Mouse (Mus musculus) heart, adult 10 weeks (tissue): ENCODE measurements around the gene Herpud1. TPM values are rescaled to one million over a fixed set of nuclear protein-coding genes. Genes with fewer than 3 reads are reported as not detected.

ENCODE experiments used
- polyA plus RNA-seq: library from polyadenylated mRNA; stranded (reverse); fragments of 350-450 nt; fragmentation: Illumina TruSeq; extraction: RNeasy Lipid Tissue Mini Kit (QIAGEN cat#74804); gene quantifications from one replicate; pipeline ENCODE4 v1.2.3, GENCODE M21; 2014; ENCODE audit warnings: low read depth, low replicate concordance

Gene Herpud1
- 213 TPM for polyA plus RNA-seq

DNA sequence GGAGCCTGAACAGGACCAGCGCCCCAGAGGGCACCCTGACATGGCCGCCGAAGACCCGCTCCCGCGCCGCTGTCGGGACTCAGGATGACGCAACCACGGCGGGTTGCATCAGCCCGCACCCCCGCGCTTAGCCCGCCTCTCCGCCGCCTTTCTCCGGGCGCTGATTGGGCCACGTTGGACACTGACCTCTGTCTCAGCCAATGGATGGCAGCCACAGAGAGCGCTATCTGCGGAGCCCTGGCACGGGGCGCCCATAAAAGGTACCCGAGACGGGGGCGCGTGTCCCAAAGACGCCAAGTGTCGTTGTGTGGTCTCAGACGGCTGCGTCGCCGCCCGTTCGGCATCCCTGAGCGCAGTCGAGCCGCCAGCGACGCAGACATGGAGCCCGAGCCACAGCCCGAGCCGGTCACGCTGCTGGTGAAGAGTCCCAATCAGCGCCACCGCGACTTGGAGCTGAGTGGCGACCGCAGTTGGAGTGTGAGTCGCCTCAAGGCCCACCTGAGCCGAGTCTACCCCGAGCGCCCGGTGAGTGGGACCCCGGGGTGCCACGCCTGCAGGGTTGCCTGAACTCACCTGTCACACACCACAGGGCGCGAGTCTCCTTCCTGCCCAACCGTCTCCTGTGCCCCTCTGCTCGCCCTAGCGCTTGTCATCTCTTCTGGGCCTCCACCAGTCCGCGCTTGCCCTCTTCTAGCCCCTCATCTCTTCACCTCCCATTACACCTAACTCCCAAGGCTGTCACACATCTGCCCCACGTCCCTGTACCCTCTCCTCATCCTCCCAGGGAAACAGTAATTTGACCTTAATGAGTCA is at the start of gene Herpud1:
Gene Herpud1, plus strand, starts transcription at position 225 of the 813 bp plus-strand sequence.

DNA sequence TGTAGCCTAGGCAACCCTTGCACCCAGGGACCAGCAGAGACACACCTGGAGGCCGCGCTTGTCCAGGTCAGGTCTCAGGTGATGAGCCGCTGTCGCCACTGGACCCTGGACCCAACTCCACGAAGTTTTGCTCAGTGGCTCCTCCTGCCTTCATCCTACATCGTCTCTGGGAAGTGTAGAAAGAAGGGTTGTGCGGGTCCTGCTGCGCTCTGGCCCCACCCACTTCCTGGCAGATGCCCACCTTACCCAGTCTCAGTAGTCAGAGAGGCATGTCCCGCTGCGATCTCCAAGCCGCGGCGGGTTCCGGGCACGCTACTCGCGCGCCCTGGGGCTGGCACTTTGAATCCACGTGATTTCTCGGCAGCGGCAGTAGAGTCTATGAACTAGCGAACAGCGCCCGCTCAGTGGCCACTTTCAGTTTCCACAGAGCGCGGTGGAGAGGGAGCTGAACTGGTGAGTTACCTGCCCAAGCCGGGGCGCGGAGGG is 47.8 kb downstream of the Herpud1 start, which contains the start of gene Nlrc5:
Gene Nlrc5, plus strand, starts transcription at position 376 of the 486 bp plus-strand sequence.

Other genes with a start within 250 kb of the Herpud1 start
- gene Mt4, start 249.2 kb upstream of the Herpud1 start, polyA plus RNA-seq = not detected
- 8.0 TPM for gene Mt3, start 233.8 kb upstream of the Herpud1 start, polyA plus RNA-seq
- gene Mt2, start 213.8 kb upstream of the Herpud1 start, polyA plus RNA-seq = 100 TPM
- gene Mt1, start 207.4 kb upstream of the Herpud1 start, polyA plus RNA-seq = 405 TPM
- gene Nup93, start 171.9 kb upstream of the Herpud1 start, polyA plus RNA-seq = 17.2 TPM
- 1.7 TPM for gene Slc12a3, start 57.2 kb upstream of the Herpud1 start, polyA plus RNA-seq
- 3.1 TPM for gene Nlrc5, start 47.9 kb downstream of the Herpud1 start, polyA plus RNA-seq
- gene Cpne2, start 146.6 kb downstream of the Herpud1 start, polyA plus RNA-seq = 5.0 TPM
- 9.7 TPM for gene Rspry1, start 215.5 kb downstream of the Herpud1 start, polyA plus RNA-seq
- gene Fam192a, start 215.6 kb downstream of the Herpud1 start, polyA plus RNA-seq = 28.1 TPM